Mouse (Mus musculus): Measurements from ENCODE around the gene Gpr6. TPM values are rescaled to one million over a fixed set of nuclear protein-coding genes. Genes with fewer than 3 reads are reported as not detected.

Gene Gpr6
- not detected in 4 replicates for total RNA-seq (2023; ENCODE audit: inconsistent age)

GRCm38 (mm10) chr10:41072116-41072515, at the start of gene Gpr6:
TSS of gene Gpr6 (minus strand) at chr10:41072285.

Other genes with a start within 250 kb of the Gpr6 start
- 48.6 to 54.6 TPM (median 50.8 TPM) in 4 replicates for gene Cdc40, start 189.0 kb downstream of the Gpr6 start, total RNA-seq (2023; ENCODE audit: inconsistent age)
- not detected in 4 replicates for gene Wasf1, start 188.8 kb downstream of the Gpr6 start, total RNA-seq (2023; ENCODE audit: inconsistent age)
- gene Fig4, start 231.0 kb upstream of the Gpr6 start, total RNA-seq (2023; ENCODE audit: inconsistent age), result 30.7 to 34.7 TPM (median 32.6 TPM) in 4 replicates
- gene Ak9, start 231.7 kb upstream of the Gpr6 start, total RNA-seq (2023; ENCODE audit: inconsistent age), result 0.12 to 0.15 TPM in 2 of 4 replicates, not detected in the others

Measured in B cell, adult (primary cell).